Mouse (Mus musculus): ENCODE data around the gene Trp53.
"Not testable (repeated sequence)": the region's sequence is repeated elsewhere in the genome, so short reads cannot be mapped to it uniquely, and the experiment has no call there.

Gene Trp53

GRCm38 (mm10) chr11:69580091-69580514 lies at the start of gene Trp53, which contains the start of gene Wrap53:
Trp53 (plus strand) TSS chr11:69580359.
Wrap53 (minus strand) TSS chr11:69580255.
- DNase-seq (ENCODE audit: low read depth, low spot score): peak; percentile 94

GRCm38 (mm10) chr11:69530755-69531154 lies 49.4 kb upstream of the Trp53 start:
- DNase-seq (ENCODE audit: low read depth, low spot score): not testable (repeated sequence)

- no peak for DNase-seq (ENCODE audit: low read depth, low spot score)
Observed at GRCm38 (mm10) chr11:69532480-69533150, 47.5 kb upstream of the Trp53 start.

- no peak for DNase-seq (ENCODE audit: low read depth, low spot score)
Observed at GRCm38 (mm10) chr11:69534990-69535389, 45.2 kb upstream of the Trp53 start.

- DNase-seq (ENCODE audit: low read depth, low spot score): no peak
Observed at GRCm38 (mm10) chr11:69540700-69541099, 39.5 kb upstream of the Trp53 start.

- DNase-seq (ENCODE audit: low read depth, low spot score): not testable (repeated sequence)
Observed at GRCm38 (mm10) chr11:69541741-69542140, 38.4 kb upstream of the Trp53 start.

GRCm38 (mm10) chr11:69543598-69543997 lies 36.6 kb upstream of the Trp53 start:
- DNase-seq (ENCODE audit: low read depth, low spot score): no peak

GRCm38 (mm10) chr11:69545957-69546356 lies 34.2 kb upstream of the Trp53 start:
- DNase-seq (ENCODE audit: low read depth, low spot score): no peak

- peak; percentile 51 for DNase-seq (ENCODE audit: low read depth, low spot score)
Observed at GRCm38 (mm10) chr11:69546423-69547053, 33.6 kb upstream of the Trp53 start.

GRCm38 (mm10) chr11:69547071-69547470 lies 33.1 kb upstream of the Trp53 start:
- peak; percentile 46 for DNase-seq (ENCODE audit: low read depth, low spot score)

- no peak for DNase-seq (ENCODE audit: low read depth, low spot score)
Observed at GRCm38 (mm10) chr11:69549060-69549656, 31.0 kb upstream of the Trp53 start, which contains the start of gene Dnah2. Dnah2 (minus strand) TSS chr11:69549110.

- DNase-seq (ENCODE audit: low read depth, low spot score): no peak
Observed at GRCm38 (mm10) chr11:69551310-69551709, 28.8 kb upstream of the Trp53 start.

GRCm38 (mm10) chr11:69552622-69553340 lies 27.4 kb upstream of the Trp53 start:
- DNase-seq (ENCODE audit: low read depth, low spot score): no peak

- DNase-seq (ENCODE audit: low read depth, low spot score): no peak
Observed at GRCm38 (mm10) chr11:69553341-69553721, 26.8 kb upstream of the Trp53 start.

- no peak for DNase-seq (ENCODE audit: low read depth, low spot score)
Observed at GRCm38 (mm10) chr11:69554539-69555140, 25.5 kb upstream of the Trp53 start.

- DNase-seq (ENCODE audit: low read depth, low spot score): no peak
Observed at GRCm38 (mm10) chr11:69557381-69557958, 22.7 kb upstream of the Trp53 start.

- DNase-seq (ENCODE audit: low read depth, low spot score): no peak
Observed at GRCm38 (mm10) chr11:69558756-69559155, 21.4 kb upstream of the Trp53 start.

- DNase-seq (ENCODE audit: low read depth, low spot score): no peak
Observed at GRCm38 (mm10) chr11:69559183-69559582, 21.0 kb upstream of the Trp53 start.

GRCm38 (mm10) chr11:69559851-69560765 lies 20.1 kb upstream of the Trp53 start, which contains the start of gene Efnb3:
Efnb3 (minus strand) TSS chr11:69560205.
- DNase-seq (ENCODE audit: low read depth, low spot score): no peak
